Mouse (Mus musculus) cerebellum, adult 2 months (tissue): ENCODE measurements around the gene Hmgn1. TPM values are rescaled to one million over a fixed set of nuclear protein-coding genes. Genes with fewer than 3 reads are reported as not detected.

Experiments
- DNase-seq, 2 experiments: peaks; one replicate each; pipeline ENCODE4 v3.0.0; 2021
- H3K27ac ChIP-seq: fragments of 200-500 bp; 2 replicates; pipeline ENCODE4 v1.5.1; 2012; ENCODE audit warnings: low read length, control low read depth, inconsistent platforms; ENCODE audit not compliant: insufficient read depth
- H3K27me3 ChIP-seq: fragments of 200-500 bp; 2 replicates; pipeline ENCODE4 v1.6.1; 2012; ENCODE audit warnings: inconsistent platforms, mild to moderate bottlenecking, low read length, moderate library complexity; ENCODE audit not compliant: control insufficient read depth, insufficient read depth
- H3K4me1 ChIP-seq: fragments of 200-500 bp; 2 replicates; pipeline ENCODE4 v1.6.1; 2011; ENCODE audit warnings: low read length; ENCODE audit not compliant: control insufficient read depth, insufficient read depth
- H3K4me3 ChIP-seq: fragments of 200-500 bp; replicated peaks from 2 replicates; pipeline ENCODE3; 2011; ENCODE audit warnings: mild to moderate bottlenecking, low read depth, low read length, control low read depth; ENCODE audit not compliant: insufficient read depth
- CTCF ChIP-seq: fragments of 200-500 bp; IDR thresholded peaks from 2 replicates; pipeline ENCODE4 v1.5.1; 2011; ENCODE audit warnings: low read depth, mild to moderate bottlenecking, control low read depth, low read length, moderate library complexity, borderline replicate concordance; ENCODE audit not compliant: insufficient read depth
- POLR2A ChIP-seq: fragments of 200-500 bp; IDR thresholded peaks from 2 replicates; pipeline ENCODE4 v1.6.1; 2011; ENCODE audit warnings: low read length, control low read depth, borderline replicate concordance; ENCODE audit not compliant: insufficient read depth
- WGBS: fragments of 180-500 bp; shearing (Covaris S2); methylation state at CpG from one replicate; pipeline ENCODE4 v1.1.7; 2018; 5-methylcytosine and 5-hydroxymethylcytosine counted together
- polyA plus RNA-seq: library from polyadenylated mRNA; depleted of rRNA; stranded (reverse); fragments of >200 nt; gene quantifications from 2 replicates; pipeline ENCODE4 v1.2.3, GENCODE M21; 2012; rRNA removed

Hmgn1 gene
- 76.0 and 78.7 TPM in 2 replicates for polyA plus RNA-seq

DNA sequence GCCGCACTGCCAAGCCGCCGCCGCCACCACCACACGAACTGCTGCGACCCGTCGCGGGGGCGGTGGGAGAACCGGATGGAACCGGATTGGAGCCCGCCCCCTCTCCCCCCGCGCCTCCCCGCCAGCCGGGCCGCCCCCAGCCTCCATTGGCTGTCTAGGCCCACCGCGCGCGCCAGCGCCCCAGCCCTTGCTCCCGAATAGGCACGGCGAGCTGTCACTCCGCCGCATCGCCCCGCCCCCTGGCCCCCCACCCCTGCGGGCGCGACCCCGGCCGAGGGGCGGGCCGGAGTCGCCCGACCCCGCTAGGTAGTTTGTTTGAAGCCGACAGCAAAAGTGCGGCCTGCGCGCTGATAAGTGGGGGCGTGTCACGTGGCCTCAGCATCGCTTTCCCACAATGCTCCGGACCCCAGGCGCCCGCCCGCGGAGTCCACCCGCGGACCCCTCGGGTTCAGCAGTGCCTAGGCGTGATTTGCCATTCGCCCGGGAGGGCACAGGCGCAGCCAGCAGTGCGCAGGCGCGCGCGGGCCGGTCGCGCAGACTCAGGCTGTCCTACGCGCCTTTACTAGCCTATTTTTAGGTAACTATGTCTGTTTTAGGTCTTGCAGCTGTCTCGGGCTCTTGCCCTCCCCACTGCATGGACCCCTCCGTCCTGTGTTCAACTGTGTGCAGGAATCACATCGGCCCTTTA, at the start of gene Hmgn1:
Gene Hmgn1, minus strand, starts transcription at position 73 of the 688 bp plus-strand sequence.
- peak; percentile 94 to 98 for DNase-seq
- no peak for TF ChIP-seq CTCF
- TF ChIP-seq POLR2A, result peak; percentile 97
- Histone ChIP-seq H3K27ac (peak within 1 kb of the TSS; percentile 88), H3K4me3 (peak within 1 kb of the TSS; percentile 85), H3K27me3 (no peaks in the 10 kb centered on the region), H3K4me1 (no peaks in the 10 kb centered on the region)
- under 1% methylated on average over 65 of the region's 72 CpGs for WGBS

DNA sequence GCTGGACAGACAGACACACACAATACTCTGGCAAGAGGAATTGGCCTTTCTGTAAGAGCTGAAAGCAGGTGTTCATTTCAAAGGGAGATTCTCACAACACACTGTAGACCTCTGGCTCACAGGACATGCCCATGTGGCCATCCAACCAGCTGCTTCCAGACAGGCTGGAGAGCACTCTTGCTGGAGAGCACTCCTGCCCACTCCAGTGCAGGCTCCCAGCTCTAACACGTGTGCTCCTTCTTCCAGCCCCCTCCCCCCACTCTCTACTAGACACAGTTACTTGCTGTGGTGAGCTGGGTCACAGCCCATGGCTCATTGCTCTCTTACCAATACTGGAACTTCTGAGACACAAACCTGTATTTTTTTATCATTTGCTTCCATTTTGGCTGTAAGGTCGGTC, 47.9 kb upstream of the Hmgn1 start:
- WGBS, result 72% methylated on average over 2 of the region's 2 CpGs
- Histone ChIP-seq H3K4me1 (no peaks in the 10 kb centered on the region), H3K27me3 (no peaks in the 10 kb centered on the region), H3K4me3 (no peak overlapping the region), H3K27ac (no peak overlapping the region)
- no peak for DNase-seq
- TF ChIP-seq CTCF (no peak), POLR2A (no peak)

DNA sequence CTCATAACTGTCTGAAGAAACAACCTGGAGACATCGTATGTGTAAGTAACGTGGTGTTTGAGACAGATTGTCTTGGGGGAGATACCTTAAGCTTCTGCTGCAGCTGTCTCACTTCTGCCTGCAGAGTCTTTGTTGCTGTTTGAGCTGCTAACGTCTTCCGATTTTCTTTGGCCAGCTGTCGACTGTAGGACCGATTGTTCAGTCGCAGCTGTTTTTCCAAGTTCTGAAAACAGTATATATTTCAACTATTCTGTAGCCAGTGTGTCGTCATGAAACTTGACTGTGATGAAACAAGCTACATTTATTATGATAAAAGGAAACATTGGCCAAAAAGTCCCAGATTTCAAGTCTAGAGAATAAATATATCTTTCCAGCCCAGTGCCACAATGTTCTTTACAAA, 46.1 kb upstream of the Hmgn1 start:
- H3K4me3 ChIP-seq, result no peak overlapping the region
- H3K27ac ChIP-seq, result no peak overlapping the region
- H3K27me3 ChIP-seq, result no peaks in the 10 kb centered on the region
- 79% methylated on average over 8 of the region's 8 CpGs for WGBS
- DNase-seq, result no peak
- no peaks in the 10 kb centered on the region for H3K4me1 ChIP-seq
- no peak for TF ChIP-seq POLR2A
- no peak for TF ChIP-seq CTCF

DNA sequence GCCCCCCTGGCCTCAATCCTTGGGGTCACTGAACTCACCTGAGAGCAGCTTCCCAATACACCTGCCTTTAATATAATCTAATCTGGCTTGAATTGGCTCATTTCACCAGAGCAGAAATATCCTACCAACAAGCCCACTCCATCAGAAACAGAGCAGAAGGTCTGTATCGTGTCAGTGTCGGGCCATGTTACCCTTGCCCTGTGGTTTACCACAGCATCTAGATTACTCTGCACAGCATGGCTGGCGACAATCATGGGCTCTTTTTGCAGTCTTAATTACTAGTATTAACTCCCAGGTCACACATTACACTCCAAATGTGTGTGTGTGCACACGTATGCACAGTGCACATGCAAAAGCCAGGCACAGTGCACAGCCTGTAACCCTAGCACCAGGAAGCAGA, 41.3 kb upstream of the Hmgn1 start:
- no peak overlapping the region for H3K27ac ChIP-seq
- no peak overlapping the region for H3K4me3 ChIP-seq
- TF ChIP-seq POLR2A (no peak), CTCF (no peak)
- WGBS, result 98% methylated on average over 4 of the region's 4 CpGs
- no peak for DNase-seq
- peaks cover 14% of the 10 kb centered on the region for H3K4me1 ChIP-seq
- H3K27me3 ChIP-seq, result no peaks in the 10 kb centered on the region

DNA sequence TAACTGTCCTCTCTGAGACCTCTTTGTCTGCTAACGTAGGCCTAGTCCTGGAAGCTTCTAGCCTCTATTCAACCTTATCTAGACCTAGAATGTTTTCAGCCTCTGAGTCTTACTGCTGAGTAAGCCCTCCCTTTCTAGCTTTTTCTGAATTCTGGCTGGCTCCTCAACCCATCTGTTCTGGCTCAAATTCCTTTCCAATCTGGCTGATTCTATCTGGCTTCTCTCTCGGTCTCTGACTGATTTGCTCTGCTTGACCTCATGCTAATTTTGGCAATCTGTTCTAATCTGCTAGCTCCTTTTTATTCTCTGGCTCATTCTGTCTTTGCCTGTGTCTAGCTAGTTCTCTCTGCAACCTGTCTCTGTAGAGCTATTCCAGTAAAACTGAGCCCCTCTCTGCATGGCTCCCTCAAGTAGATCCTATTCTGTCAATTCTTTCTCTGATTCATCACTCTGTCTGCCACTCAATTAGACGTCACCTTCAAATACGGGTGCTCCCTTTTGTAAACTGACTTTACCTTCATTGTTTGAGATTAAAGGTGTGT, 38.3 kb upstream of the Hmgn1 start:
- Histone ChIP-seq H3K27me3 (no peaks in the 10 kb centered on the region), H3K27ac (peak overlapping the region; percentile 84), H3K4me1 (peaks cover 30% of the 10 kb centered on the region), H3K4me3 (no peak overlapping the region)
- TF ChIP-seq POLR2A, result no peak
- no peak for TF ChIP-seq CTCF
- 12% methylated on average over 4 of the region's 4 CpGs for WGBS
- peak; percentile 55 to 89 for DNase-seq

DNA sequence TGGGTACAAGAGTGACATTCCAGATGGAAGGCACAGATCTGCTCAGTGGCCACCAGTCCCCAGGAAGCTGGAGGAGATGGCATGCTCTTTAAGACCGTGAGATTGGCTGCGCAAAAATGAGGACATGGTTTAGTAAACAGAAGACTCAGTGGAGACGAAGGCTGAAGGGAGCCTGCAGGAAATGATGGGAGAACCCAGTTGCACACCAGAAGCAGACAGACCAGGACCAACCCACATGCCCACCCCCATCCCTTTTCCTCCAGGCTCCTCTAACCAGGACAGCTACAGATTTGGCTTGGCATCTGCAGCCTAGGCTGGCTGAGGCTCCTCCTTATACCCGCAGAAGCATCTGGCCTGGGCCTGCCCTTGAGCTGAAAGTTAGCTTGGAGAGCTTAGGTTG, 33.8 kb upstream of the Hmgn1 start:
- peak; percentile 54 to 70 for DNase-seq
- H3K4me3 ChIP-seq, result no peak overlapping the region
- no peaks in the 10 kb centered on the region for H3K27me3 ChIP-seq
- H3K4me1 ChIP-seq, result peaks cover 40% of the 10 kb centered on the region
- WGBS, result 14% methylated on average over 4 of the region's 4 CpGs
- peak overlapping the region; percentile 60 for H3K27ac ChIP-seq
- TF ChIP-seq CTCF, result no peak

DNA sequence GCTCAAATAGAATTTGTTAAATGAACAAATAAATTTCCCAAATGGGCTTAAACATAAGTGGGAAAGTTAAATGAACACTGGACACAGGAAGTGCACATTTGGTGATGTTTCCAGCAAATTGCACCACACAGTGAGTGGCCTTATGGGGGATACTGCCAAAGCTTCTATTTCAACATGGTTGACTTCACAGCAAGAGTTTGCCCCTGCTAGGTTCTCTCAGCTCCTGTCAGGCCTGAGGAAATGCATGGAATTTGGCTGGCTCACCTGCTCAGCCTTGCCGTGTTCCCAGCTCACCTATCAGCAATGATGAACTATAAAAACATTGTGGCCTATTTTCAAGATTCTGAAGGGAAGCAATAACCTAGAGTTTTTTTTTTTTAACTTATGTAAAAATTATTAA, 33.4 kb upstream of the Hmgn1 start:
- no peaks in the 10 kb centered on the region for H3K27me3 ChIP-seq
- peak; percentile 45 to 66 for DNase-seq
- peaks cover 39% of the 10 kb centered on the region for H3K4me1 ChIP-seq
- 12% methylated on average over 1 of the region's 1 CpGs for WGBS
- peak overlapping the region; percentile 60 for H3K27ac ChIP-seq
- H3K4me3 ChIP-seq, result no peak overlapping the region
- TF ChIP-seq POLR2A, result no peak
- TF ChIP-seq CTCF, result no peak

DNA sequence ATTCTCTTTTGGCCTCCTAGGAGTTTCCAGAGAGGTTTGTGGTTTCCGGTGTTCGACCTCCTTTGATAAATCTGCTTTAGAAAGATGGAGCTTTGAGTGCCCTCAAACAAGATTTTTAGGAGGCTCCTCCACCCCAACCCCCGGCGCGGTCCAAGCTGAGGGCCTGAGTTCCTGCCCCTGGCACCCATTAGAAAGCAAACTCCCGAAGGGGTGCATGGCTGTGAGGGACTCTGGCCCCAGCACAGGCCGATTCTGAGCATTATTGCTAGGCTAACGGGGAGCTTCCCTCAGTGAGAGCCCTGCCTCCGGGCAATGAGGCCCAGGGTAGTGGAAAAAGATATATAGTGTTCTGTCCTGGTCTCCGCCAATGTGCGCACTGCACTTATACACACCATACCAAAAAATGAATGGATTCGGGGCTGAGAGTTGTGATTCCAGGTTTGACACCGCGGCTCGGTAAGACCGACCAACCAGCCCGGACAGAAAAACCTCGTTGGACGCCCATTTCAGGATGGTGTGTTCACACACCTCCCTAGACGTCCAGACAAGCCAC, 32.3 kb upstream of the Hmgn1 start:
- Histone ChIP-seq H3K27ac (no peak overlapping the region), H3K27me3 (no peaks in the 10 kb centered on the region), H3K4me1 (peaks cover 34% of the 10 kb centered on the region), H3K4me3 (no peak overlapping the region)
- DNase-seq, result no peak
- TF ChIP-seq CTCF, result no peak
- no peak for TF ChIP-seq POLR2A
- 94% methylated on average over 20 of the region's 20 CpGs for WGBS
